Mouse (Mus musculus): Measurements from ENCODE around the gene Grm4. TPM values are rescaled to one million over a fixed set of nuclear protein-coding genes. Genes with fewer than 3 reads are reported as not detected.

Gene Grm4
- polyA plus RNA-seq, 1 experiment = not detected

- Histone ChIP-seq H3K79me2 (ENCODE audit: control insufficient read depth, insufficient read depth) (no peaks in the 10 kb centered on the region), H3K4me3 (no peak overlapping the region), H3ac (ENCODE audit: control insufficient read depth, insufficient read length) (no peak overlapping the region), H3K4me2 (ENCODE audit: low read depth) (no peak overlapping the region), H3K27me3 (ENCODE audit: control insufficient read depth, insufficient read depth, insufficient read length) (peaks cover 74% of the 10 kb centered on the region), H3K36me3 (ENCODE audit: control insufficient read depth, insufficient read depth) (no peaks in the 10 kb centered on the region)
- TF ChIP-seq POLR2A (IDR thresholded peaks at IDR 0.05; ENCODE audit: insufficient read length, low read depth) (no peak), USF1 (IDR thresholded peaks at IDR 0.05; ENCODE audit: low read depth) (no peak), SRF (IDR thresholded peaks at IDR 0.05; ENCODE audit: control insufficient read depth, insufficient read length, low read depth) (no peak), MYOG (IDR thresholded peaks at IDR 0.05; ENCODE audit: control insufficient read depth in 1 of 3, insufficient read depth in 1 of 3, insufficient read length in 2 of 3, low read depth in 2 of 3) (no peak), POLR2AphosphoS2 (IDR thresholded peaks at IDR 0.05; ENCODE audit: insufficient read length, low read depth) (no peak), MAX (IDR thresholded peaks at IDR 0.05; ENCODE audit: low read depth) (no peak), REST (IDR thresholded peaks at IDR 0.05; ENCODE audit: insufficient read depth, insufficient read length) (no peak), TCF3 (IDR thresholded peaks at IDR 0.05; ENCODE audit: insufficient read length, low read depth) (no peak), E2F4 (IDR thresholded peaks at IDR 0.05; ENCODE audit: insufficient read depth) (no peak), MYOD1 (IDR thresholded peaks at IDR 0.05; ENCODE audit: control insufficient read depth in 1 of 3, insufficient read length in 2 of 3, low read depth in 2 of 3) (no peak)
Observed at GRCm38 (mm10) chr17:27454396-27454795, 66.8 kb downstream of the Grm4 start.

GRCm38 (mm10) chr17:27453045-27453444 lies 68.2 kb downstream of the Grm4 start:
- H3K36me3 ChIP-seq (ENCODE audit: control insufficient read depth, insufficient read depth) = no peaks in the 10 kb centered on the region
- no peaks in the 10 kb centered on the region for H3K79me2 ChIP-seq (ENCODE audit: control insufficient read depth, insufficient read depth)
- H3ac ChIP-seq (ENCODE audit: control insufficient read depth, insufficient read length) = no peak overlapping the region
- peaks cover 69% of the 10 kb centered on the region for H3K27me3 ChIP-seq (ENCODE audit: control insufficient read depth, insufficient read depth, insufficient read length)
- no peak overlapping the region for H3K4me3 ChIP-seq
- TF ChIP-seq USF1 (IDR thresholded peaks at IDR 0.05; ENCODE audit: low read depth) = no peak
- no peak overlapping the region for H3K4me2 ChIP-seq (ENCODE audit: low read depth)

GRCm38 (mm10) chr17:27451787-27452186 lies 69.4 kb downstream of the Grm4 start:
- Histone ChIP-seq H3K27me3 (ENCODE audit: control insufficient read depth, insufficient read depth, insufficient read length) (peaks cover 71% of the 10 kb centered on the region), H3K79me2 (ENCODE audit: control insufficient read depth, insufficient read depth) (no peaks in the 10 kb centered on the region), H3K36me3 (ENCODE audit: control insufficient read depth, insufficient read depth) (no peaks in the 10 kb centered on the region), H3ac (ENCODE audit: control insufficient read depth, insufficient read length) (no peak overlapping the region), H3K4me3 (no peak overlapping the region), H3K4me2 (ENCODE audit: low read depth) (no peak overlapping the region)
- TF ChIP-seq USF1 (IDR thresholded peaks at IDR 0.05; ENCODE audit: low read depth) (no peak), MAX (IDR thresholded peaks at IDR 0.05; ENCODE audit: low read depth) (no peak), CEBPB (IDR thresholded peaks at IDR 0.05; ENCODE audit: insufficient read depth, poor library complexity, severe bottlenecking) (no peak), TCF12 (IDR thresholded peaks at IDR 0.05; ENCODE audit: insufficient read depth, poor library complexity, severe bottlenecking) (no peak), MYOG (IDR thresholded peaks at IDR 0.05; ENCODE audit: control insufficient read depth in 1 of 3, insufficient read depth in 1 of 3, insufficient read length in 2 of 3, low read depth in 2 of 3) (no peak), MYOD1 (IDR thresholded peaks at IDR 0.05; ENCODE audit: control insufficient read depth in 1 of 3, insufficient read length in 2 of 3, low read depth in 2 of 3) (no peak), SRF (IDR thresholded peaks at IDR 0.05; ENCODE audit: control insufficient read depth, insufficient read length, low read depth) (no peak), E2F4 (IDR thresholded peaks at IDR 0.05; ENCODE audit: insufficient read depth) (no peak), TCF3 (IDR thresholded peaks at IDR 0.05; ENCODE audit: insufficient read length, low read depth) (no peak), POLR2A (IDR thresholded peaks at IDR 0.05; ENCODE audit: insufficient read length, low read depth) (no peak), POLR2AphosphoS2 (IDR thresholded peaks at IDR 0.05; ENCODE audit: insufficient read length, low read depth) (no peak), REST (IDR thresholded peaks at IDR 0.05; ENCODE audit: insufficient read depth, insufficient read length) (no peak)

GRCm38 (mm10) chr17:27451216-27451615 lies 70.0 kb downstream of the Grm4 start:
- no peak for TF ChIP-seq MYOD1 (IDR thresholded peaks at IDR 0.05; ENCODE audit: control insufficient read depth in 1 of 3, insufficient read length in 2 of 3, low read depth in 2 of 3)
- no peak for TF ChIP-seq POLR2A (IDR thresholded peaks at IDR 0.05; ENCODE audit: insufficient read length, low read depth)
- TF ChIP-seq MYOG (IDR thresholded peaks at IDR 0.05; ENCODE audit: control insufficient read depth in 1 of 3, insufficient read depth in 1 of 3, insufficient read length in 2 of 3, low read depth in 2 of 3) = no peak
- TF ChIP-seq TCF12 (IDR thresholded peaks at IDR 0.05; ENCODE audit: insufficient read depth, poor library complexity, severe bottlenecking) = no peak
- TF ChIP-seq TCF3 (IDR thresholded peaks at IDR 0.05; ENCODE audit: insufficient read length, low read depth) = no peak
- Histone ChIP-seq H3ac (ENCODE audit: control insufficient read depth, insufficient read length) (no peak overlapping the region), H3K79me2 (ENCODE audit: control insufficient read depth, insufficient read depth) (no peaks in the 10 kb centered on the region), H3K27me3 (ENCODE audit: control insufficient read depth, insufficient read depth, insufficient read length) (peaks cover 76% of the 10 kb centered on the region), H3K4me2 (ENCODE audit: low read depth) (no peak overlapping the region), H3K36me3 (ENCODE audit: control insufficient read depth, insufficient read depth) (no peaks in the 10 kb centered on the region), H3K4me3 (no peak overlapping the region)

GRCm38 (mm10) chr17:27449757-27450330 lies 71.4 kb downstream of the Grm4 start:
- H3K79me2 ChIP-seq (ENCODE audit: control insufficient read depth, insufficient read depth) = no peaks in the 10 kb centered on the region
- H3ac ChIP-seq (ENCODE audit: control insufficient read depth, insufficient read length) = no peak overlapping the region
- H3K4me2 ChIP-seq (ENCODE audit: low read depth) = no peak overlapping the region
- no peak for TF ChIP-seq USF1 (IDR thresholded peaks at IDR 0.05; ENCODE audit: low read depth)
- no peak for TF ChIP-seq MAX (IDR thresholded peaks at IDR 0.05; ENCODE audit: low read depth)
- TF ChIP-seq TCF12 (IDR thresholded peaks at IDR 0.05; ENCODE audit: insufficient read depth, poor library complexity, severe bottlenecking) = no peak
- no peak for TF ChIP-seq E2F4 (IDR thresholded peaks at IDR 0.05; ENCODE audit: insufficient read depth)
- TF ChIP-seq REST (IDR thresholded peaks at IDR 0.05; ENCODE audit: insufficient read depth, insufficient read length) = no peak
- no peak for TF ChIP-seq CEBPB (IDR thresholded peaks at IDR 0.05; ENCODE audit: insufficient read depth, poor library complexity, severe bottlenecking)
- TF ChIP-seq MYOG (IDR thresholded peaks at IDR 0.05; ENCODE audit: control insufficient read depth in 1 of 3, insufficient read depth in 1 of 3, insufficient read length in 2 of 3, low read depth in 2 of 3) = no peak
- no peak for TF ChIP-seq TCF3 (IDR thresholded peaks at IDR 0.05; ENCODE audit: insufficient read length, low read depth)
- TF ChIP-seq POLR2AphosphoS2 (IDR thresholded peaks at IDR 0.05; ENCODE audit: insufficient read length, low read depth) = no peak
- no peak for TF ChIP-seq MYOD1 (IDR thresholded peaks at IDR 0.05; ENCODE audit: control insufficient read depth in 1 of 3, insufficient read length in 2 of 3, low read depth in 2 of 3)
- TF ChIP-seq SRF (IDR thresholded peaks at IDR 0.05; ENCODE audit: control insufficient read depth, insufficient read length, low read depth) = no peak
- H3K4me3 ChIP-seq = no peak overlapping the region
- H3K36me3 ChIP-seq (ENCODE audit: control insufficient read depth, insufficient read depth) = no peaks in the 10 kb centered on the region
- H3K27me3 ChIP-seq (ENCODE audit: control insufficient read depth, insufficient read depth, insufficient read length) = peaks cover 75% of the 10 kb centered on the region

All from myocyte (in vitro differentiated cells).